ENCODE assay signal across 11 mouse cellular contexts in the genomic region with DNA sequence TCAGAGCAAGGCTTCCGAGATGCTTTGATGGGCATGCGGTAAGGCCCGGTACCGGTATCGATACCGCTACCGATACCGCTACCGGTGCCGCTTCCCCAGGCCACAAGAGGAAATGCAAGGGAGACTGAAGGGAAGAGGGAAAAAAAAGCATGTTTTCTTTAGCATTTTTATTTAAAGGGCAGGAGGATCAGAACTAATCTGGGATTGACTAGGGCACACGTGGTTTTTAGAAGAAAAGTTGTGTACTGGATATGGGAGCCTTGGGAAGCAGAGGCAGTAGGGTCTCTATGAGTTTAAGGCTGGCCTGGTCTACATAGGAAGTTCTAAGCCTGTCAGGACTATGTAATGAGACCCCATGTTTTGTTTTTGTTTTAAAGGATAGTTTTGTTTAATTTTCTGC.
DNase-seq lines count a peak whose midpoint lies in the region; ATAC-seq and TF ChIP-seq lines count a peak whose summit lies in the region.
"Had no signal": no experiment of that assay in that cellular context is flagged by ENCODE, and none has a peak within 500 bp of the region (broad histone marks: within the 10 kb centered on the region; RNA-seq: fewer than 3 reads in every experiment).

No protein-coding gene starts in this region.

- WGBS in heart, embryonic 12.5 days: 59% methylated on average over 11 of the region's 11 CpGs
- WGBS in hindbrain, embryonic 10.5 days: 35% methylated on average over 11 of the region's 11 CpGs
- 57% methylated on average over 11 of the region's 11 CpGs for WGBS in liver, embryonic 13.5 days (ENCODE audit: insufficient replicate concordance)
- WGBS in neural tube, embryonic 13.5 days: 51% methylated on average over 11 of the region's 11 CpGs
- 58% methylated on average over 11 of the region's 11 CpGs for WGBS in intestine, embryonic 15.5 days
- 80% methylated on average over 11 of the region's 11 CpGs for WGBS in kidney, adult 2 months

- H3K4me2 ChIP-seq in heart, embryonic 12.5 days: 0 out of 2 replicates have a peak overlapping the region, but pooled peaks have one; percentile 7
- H3K4me2 ChIP-seq in liver, embryonic 13.5 days: peak overlapping the region; percentile 12; the same call in 1 of the 2 replicates
- H3K4me2 ChIP-seq in neural tube, embryonic 13.5 days: peak overlapping the region; percentile 26
- no peak overlapping the region for H3K4me2 ChIP-seq in intestine, embryonic 15.5 days (replicated peaks)

- H3K27ac ChIP-seq in heart, embryonic 12.5 days (ENCODE audit: poor library complexity, severe bottlenecking): no peak overlapping the region
- peak overlapping the region; percentile 47; the same call in 1 of the 2 replicates for H3K27ac ChIP-seq in hindbrain, embryonic 10.5 days
- no peak overlapping the region for H3K27ac ChIP-seq in liver, embryonic 13.5 days
- peak overlapping the region; percentile 70 for H3K27ac ChIP-seq in neural tube, embryonic 13.5 days (replicated peaks)
- no peak overlapping the region for H3K27ac ChIP-seq in intestine, embryonic 15.5 days
- no peak overlapping the region for H3K27ac ChIP-seq in kidney, adult 2 months (ENCODE audit: insufficient read depth, low read depth, low read length)

- TF ChIP-seq POLR2A in kidney, adult 2 months (IDR thresholded peaks at IDR 0.05; ENCODE audit: low read depth, low read length): no peak

- ATAC-seq in heart, embryonic 12.5 days (ENCODE audit: insufficient number of reproducible peaks, low FRiP score): no peak
- no peak for ATAC-seq in liver, embryonic 13.5 days (ENCODE audit: low read depth)
- no peak for ATAC-seq in neural tube, embryonic 13.5 days (ENCODE audit: low read depth)
- no peak for ATAC-seq in intestine, embryonic 15.5 days
- ATAC-seq in granulocyte monocyte progenitor cell, adult 5-6 weeks (replicated peaks; ENCODE audit: poor library complexity, severe bottlenecking): no peak

- no peaks in the 10 kb centered on the region for H3K36me3 ChIP-seq in heart, embryonic 12.5 days
- H3K36me3 ChIP-seq in hindbrain, embryonic 10.5 days: no peaks in the 10 kb centered on the region
- H3K36me3 ChIP-seq in liver, embryonic 13.5 days: no peaks in the 10 kb centered on the region
- no peaks in the 10 kb centered on the region for H3K36me3 ChIP-seq in neural tube, embryonic 13.5 days
- H3K36me3 ChIP-seq in intestine, embryonic 15.5 days: no peaks in the 10 kb centered on the region
- no peaks in the 10 kb centered on the region for H3K36me3 ChIP-seq in kidney, adult 2 months (ENCODE audit: control insufficient read depth, insufficient read depth, low read length)

- no peaks in the 10 kb centered on the region for H3K27me3 ChIP-seq in heart, embryonic 12.5 days (replicated peaks)
- peaks cover 18% of the 10 kb centered on the region for H3K27me3 ChIP-seq in hindbrain, embryonic 10.5 days (ENCODE audit: insufficient read depth, poor library complexity, severe bottlenecking)
- H3K27me3 ChIP-seq in liver, embryonic 13.5 days: peaks cover 6% of the 10 kb centered on the region; the same call in 1 of the 2 replicates
- no peaks in the 10 kb centered on the region for H3K27me3 ChIP-seq in neural tube, embryonic 13.5 days
- H3K27me3 ChIP-seq in intestine, embryonic 15.5 days (replicated peaks): no peaks in the 10 kb centered on the region
- no peaks in the 10 kb centered on the region for H3K27me3 ChIP-seq in kidney, adult 2 months (replicated peaks; ENCODE audit: control insufficient read depth, insufficient read depth, low read length)

- DNase-seq in heart, adult 11 months: no peak
- no peak for DNase-seq in hindbrain, embryonic 10.5 days (ENCODE audit: low spot score)
- no peak for DNase-seq in liver, embryonic 13.5 days
- DNase-seq in kidney, adult 2 months: no peak
- DNase-seq: cerebellum, adult 9-11 months; kidney, postnatal 36 days; thymus, adult 18-20 months had no signal

- no peak for TF ChIP-seq CTCF in kidney, adult 2 months (conservative IDR thresholded peaks at IDR 0.05; ENCODE audit: insufficient read depth, insufficient read length, low read depth, low read length)

- no peak overlapping the region for H3K4me3 ChIP-seq in heart, embryonic 12.5 days
- H3K4me3 ChIP-seq in hindbrain, embryonic 10.5 days: peak overlapping the region; percentile 33
- H3K4me3 ChIP-seq in liver, embryonic 13.5 days (replicated peaks): no peak overlapping the region
- H3K4me3 ChIP-seq in neural tube, embryonic 13.5 days: no peak overlapping the region
- H3K4me3 ChIP-seq in intestine, embryonic 15.5 days (replicated peaks): no peak overlapping the region
- no peak overlapping the region for H3K4me3 ChIP-seq in kidney, adult 2 months (ENCODE audit: insufficient read depth, low read depth, low read length)

- no peak overlapping the region for H3K9ac ChIP-seq in heart, embryonic 12.5 days
- no peak overlapping the region for H3K9ac ChIP-seq in liver, embryonic 13.5 days
- no peak overlapping the region for H3K9ac ChIP-seq in neural tube, embryonic 13.5 days
- no peak overlapping the region for H3K9ac ChIP-seq in intestine, embryonic 15.5 days

- no peaks in the 10 kb centered on the region for H3K9me3 ChIP-seq in heart, embryonic 12.5 days (replicated peaks)
- H3K9me3 ChIP-seq in hindbrain, embryonic 10.5 days: no peaks in the 10 kb centered on the region
- no peaks in the 10 kb centered on the region for H3K9me3 ChIP-seq in liver, embryonic 13.5 days (replicated peaks)
- no peaks in the 10 kb centered on the region for H3K9me3 ChIP-seq in neural tube, embryonic 13.5 days
- H3K9me3 ChIP-seq in intestine, embryonic 15.5 days: no peaks in the 10 kb centered on the region

- peaks cover 8% of the 10 kb centered on the region for H3K4me1 ChIP-seq in heart, embryonic 12.5 days (replicated peaks)
- peaks cover 17% of the 10 kb centered on the region for H3K4me1 ChIP-seq in hindbrain, embryonic 10.5 days (replicated peaks)
- no peaks in the 10 kb centered on the region for H3K4me1 ChIP-seq in liver, embryonic 13.5 days (replicated peaks)
- H3K4me1 ChIP-seq in neural tube, embryonic 13.5 days (replicated peaks): peaks cover 49% of the 10 kb centered on the region
- no peaks in the 10 kb centered on the region for H3K4me1 ChIP-seq in intestine, embryonic 15.5 days (replicated peaks)
- no peaks in the 10 kb centered on the region for H3K4me1 ChIP-seq in kidney, adult 2 months (ENCODE audit: control insufficient read depth, insufficient read depth, low read length)

Comparison
In these comparisons a context has a peak if more than half of its experiments do, and no peak if none do; other contexts are left out.
1. H3K27ac ChIP-seq: peak in hindbrain, embryonic 10.5 days (single experiment) and neural tube, embryonic 13.5 days (single experiment); none in heart, embryonic 12.5 days (single experiment), liver, embryonic 13.5 days (single experiment), intestine, embryonic 15.5 days (single experiment) and kidney, adult 2 months (single experiment).